Mouse (Mus musculus): Measurements from ENCODE around the gene Snrk.

DNA sequence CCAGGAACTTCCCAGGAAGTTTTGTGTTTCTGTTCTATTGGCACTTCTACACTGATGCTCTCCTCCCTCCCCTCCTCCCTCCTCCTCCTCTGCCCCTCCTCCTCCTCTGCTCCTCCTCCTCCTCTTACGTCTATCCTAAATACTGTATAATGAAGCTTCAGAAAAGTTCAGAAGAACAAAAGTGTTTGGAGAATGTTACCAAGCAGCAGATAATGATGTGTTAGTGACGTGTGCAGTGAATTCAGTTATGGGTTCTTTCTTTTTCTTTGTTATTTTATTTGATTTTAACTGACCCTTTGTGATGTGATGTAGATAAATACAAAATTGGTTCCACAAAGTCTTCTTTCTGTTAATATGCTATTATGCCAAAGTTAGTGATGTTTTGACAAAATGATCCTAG lies 22.2 kb downstream of the Snrk start:
- TF ChIP-seq CTCF (IDR thresholded peaks at IDR 0.05) (no peak), EP300 (IDR thresholded peaks at IDR 0.05) (no peak; the same call in 1 of the 2 replicates)
